Mouse (Mus musculus): Measurements from ENCODE around the gene Adamts20.
A peak's percentile ranks its signal among the peaks of the same experiment; 100 is the strongest.

Gene Adamts20

GRCm38 (mm10) chr15:94344317-94344716 lies 120.9 kb downstream of the Adamts20 start:
- no peak for DNase-seq (ENCODE audit: low spot score in 2 of 2)

GRCm38 (mm10) chr15:94342365-94342764 lies 122.9 kb downstream of the Adamts20 start:
- peak; percentile 36 to 57 for DNase-seq (ENCODE audit: low spot score in 2 of 2)

- no peak for DNase-seq (ENCODE audit: low spot score in 2 of 2)
Measured at GRCm38 (mm10) chr15:94339011-94339410, 126.2 kb downstream of the Adamts20 start.

GRCm38 (mm10) chr15:94334586-94334985 lies 130.6 kb downstream of the Adamts20 start:
- no peak for DNase-seq (ENCODE audit: low spot score in 2 of 2)

- DNase-seq (ENCODE audit: low spot score in 2 of 2): no peak
Measured at GRCm38 (mm10) chr15:94326626-94327025, 138.6 kb downstream of the Adamts20 start.

- peak; percentile 24 to 46 for DNase-seq (ENCODE audit: low spot score in 2 of 2)
Measured at GRCm38 (mm10) chr15:94325509-94326181, 139.6 kb downstream of the Adamts20 start.

GRCm38 (mm10) chr15:94316171-94316570 lies 149.0 kb downstream of the Adamts20 start:
- DNase-seq (ENCODE audit: low spot score in 2 of 2): no peak

GRCm38 (mm10) chr15:94309689-94310088 lies 155.5 kb downstream of the Adamts20 start:
- DNase-seq (ENCODE audit: low spot score in 2 of 2): no peak

GRCm38 (mm10) chr15:94307888-94308287 lies 157.3 kb downstream of the Adamts20 start:
- no peak for DNase-seq (ENCODE audit: low spot score in 2 of 2)

- DNase-seq (ENCODE audit: low spot score in 2 of 2): no peak
Measured at GRCm38 (mm10) chr15:94303151-94303550, 162.1 kb downstream of the Adamts20 start.

GRCm38 (mm10) chr15:94294084-94294483 lies 171.1 kb downstream of the Adamts20 start:
- DNase-seq (ENCODE audit: low spot score in 2 of 2): no peak

GRCm38 (mm10) chr15:94288015-94288414 lies 177.2 kb downstream of the Adamts20 start:
- no peak for DNase-seq (ENCODE audit: low spot score in 2 of 2)

- DNase-seq (ENCODE audit: low spot score in 2 of 2): no peak
Measured at GRCm38 (mm10) chr15:94287495-94287894, 177.7 kb downstream of the Adamts20 start.

GRCm38 (mm10) chr15:94276418-94276817 lies 188.8 kb downstream of the Adamts20 start:
- DNase-seq (ENCODE audit: low spot score in 2 of 2): no peak

- peak; percentile 25 to 78 for DNase-seq (ENCODE audit: low spot score in 2 of 2)
Measured at GRCm38 (mm10) chr15:94265630-94266029, 199.6 kb downstream of the Adamts20 start.

GRCm38 (mm10) chr15:94264497-94264879 lies 200.7 kb downstream of the Adamts20 start:
- DNase-seq (ENCODE audit: low spot score in 2 of 2): no peak

- DNase-seq (ENCODE audit: low spot score in 2 of 2): no peak
Measured at GRCm38 (mm10) chr15:94263866-94264496, 201.2 kb downstream of the Adamts20 start.

GRCm38 (mm10) chr15:94263241-94263640 lies 202.0 kb downstream of the Adamts20 start:
- no peak for DNase-seq (ENCODE audit: low spot score in 2 of 2)

GRCm38 (mm10) chr15:94259497-94259896 lies 205.7 kb downstream of the Adamts20 start:
- DNase-seq (ENCODE audit: low spot score in 2 of 2): no peak

- no peak for DNase-seq (ENCODE audit: low spot score in 2 of 2)
Measured at GRCm38 (mm10) chr15:94255538-94255937, 209.7 kb downstream of the Adamts20 start.

- DNase-seq (ENCODE audit: low spot score in 2 of 2): no peak
Measured at GRCm38 (mm10) chr15:94254861-94255516, 210.2 kb downstream of the Adamts20 start.

GRCm38 (mm10) chr15:94254091-94254860 lies 210.9 kb downstream of the Adamts20 start:
- DNase-seq (ENCODE audit: low spot score in 2 of 2): no peak
